Mouse (Mus musculus): Measurements from ENCODE around the gene Gcnt7. TPM values are rescaled to one million over a fixed set of nuclear protein-coding genes. Genes with fewer than 3 reads are reported as not detected.

Gcnt7 gene
- polyA plus RNA-seq, 1 experiment from 2014 or later: 2.8 TPM

DNA sequence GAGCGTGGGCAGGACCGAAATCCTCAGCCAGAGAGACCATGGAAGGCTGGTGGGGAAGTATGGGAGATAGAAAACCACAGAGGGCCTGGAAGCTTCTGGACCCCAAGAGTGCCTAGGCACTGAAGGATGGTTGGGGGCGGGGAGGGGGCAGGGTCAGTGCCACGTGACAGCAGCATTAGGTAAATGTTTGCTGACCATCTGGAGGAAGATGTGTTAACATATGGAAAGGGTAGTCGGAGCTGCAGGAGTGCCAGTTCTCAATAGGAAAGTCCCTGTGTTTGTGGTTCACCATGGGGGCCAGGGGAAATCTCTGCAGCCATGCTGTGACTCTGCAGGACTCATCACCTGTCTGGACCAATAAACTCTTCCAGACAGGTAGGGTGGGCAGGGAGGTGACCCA lies 44.5 kb downstream of the Gcnt7 start:
- Histone ChIP-seq H3K4me2 (ENCODE audit: low read length) (no peak overlapping the region), H3K36me3 (ENCODE audit: control insufficient read depth, insufficient read depth) (no peaks in the 10 kb centered on the region), H3K27me3 (replicated peaks; ENCODE audit: control insufficient read depth, insufficient read depth, low read length) (no peaks in the 10 kb centered on the region), H3K9me3 (ENCODE audit: control insufficient read depth, low read length) (no peaks in the 10 kb centered on the region), H3K27ac (ENCODE audit: low read length) (no peak overlapping the region), H3K4me1 (replicated peaks; ENCODE audit: control insufficient read depth, insufficient read depth, low read length) (no peaks in the 10 kb centered on the region), H3K9ac (replicated peaks; ENCODE audit: low read depth, low read length) (no peak overlapping the region), H3K4me3 (replicated peaks; ENCODE audit: low read length) (no peak overlapping the region)
- no peak for ATAC-seq
- WGBS: 61% methylated on average over 5 of the region's 5 CpGs

- WGBS: 39% methylated on average over 4 of the region's 4 CpGs
- Histone ChIP-seq H3K4me3 (replicated peaks; ENCODE audit: low read length) (no peak overlapping the region), H3K27me3 (replicated peaks; ENCODE audit: control insufficient read depth, insufficient read depth, low read length) (no peaks in the 10 kb centered on the region), H3K27ac (ENCODE audit: low read length) (no peak overlapping the region), H3K36me3 (ENCODE audit: control insufficient read depth, insufficient read depth) (no peaks in the 10 kb centered on the region), H3K4me1 (replicated peaks; ENCODE audit: control insufficient read depth, insufficient read depth, low read length) (no peaks in the 10 kb centered on the region), H3K9me3 (ENCODE audit: control insufficient read depth, low read length) (no peaks in the 10 kb centered on the region), H3K9ac (replicated peaks; ENCODE audit: low read depth, low read length) (no peak overlapping the region), H3K4me2 (ENCODE audit: low read length) (no peak overlapping the region)
- no peak for ATAC-seq
Observed at GRCm38 (mm10) chr2:172413273-172413672, 45.1 kb downstream of the Gcnt7 start.

GRCm38 (mm10) chr2:172412454-172412853 lies 45.9 kb downstream of the Gcnt7 start:
- Histone ChIP-seq H3K9me3 (ENCODE audit: control insufficient read depth, low read length) (no peaks in the 10 kb centered on the region), H3K9ac (replicated peaks; ENCODE audit: low read depth, low read length) (no peak overlapping the region), H3K4me1 (replicated peaks; ENCODE audit: control insufficient read depth, insufficient read depth, low read length) (no peaks in the 10 kb centered on the region), H3K27me3 (replicated peaks; ENCODE audit: control insufficient read depth, insufficient read depth, low read length) (no peaks in the 10 kb centered on the region), H3K4me3 (replicated peaks; ENCODE audit: low read length) (no peak overlapping the region), H3K27ac (ENCODE audit: low read length) (no peak overlapping the region), H3K4me2 (ENCODE audit: low read length) (no peak overlapping the region), H3K36me3 (ENCODE audit: control insufficient read depth, insufficient read depth) (no peaks in the 10 kb centered on the region)
- WGBS: 10% methylated on average over 9 of the region's 9 CpGs
- no peak for ATAC-seq

- 84% methylated on average over 11 of the region's 11 CpGs for WGBS
- no peak overlapping the region for H3K4me2 ChIP-seq (ENCODE audit: low read length)
- no peak for ATAC-seq
- H3K4me3 ChIP-seq (replicated peaks; ENCODE audit: low read length): no peak overlapping the region
- no peaks in the 10 kb centered on the region for H3K9me3 ChIP-seq (ENCODE audit: control insufficient read depth, low read length)
- H3K4me1 ChIP-seq (replicated peaks; ENCODE audit: control insufficient read depth, insufficient read depth, low read length): no peaks in the 10 kb centered on the region
- no peaks in the 10 kb centered on the region for H3K27me3 ChIP-seq (replicated peaks; ENCODE audit: control insufficient read depth, insufficient read depth, low read length)
- H3K27ac ChIP-seq (ENCODE audit: low read length): no peak overlapping the region
- H3K9ac ChIP-seq (replicated peaks; ENCODE audit: low read depth, low read length): no peak overlapping the region
- no peaks in the 10 kb centered on the region for H3K36me3 ChIP-seq (ENCODE audit: control insufficient read depth, insufficient read depth)
Observed at GRCm38 (mm10) chr2:172411091-172411490, 47.3 kb downstream of the Gcnt7 start.

GRCm38 (mm10) chr2:172410686-172411085 lies 47.7 kb downstream of the Gcnt7 start:
- Histone ChIP-seq H3K4me3 (replicated peaks; ENCODE audit: low read length) (no peak overlapping the region), H3K36me3 (ENCODE audit: control insufficient read depth, insufficient read depth) (no peaks in the 10 kb centered on the region), H3K9ac (replicated peaks; ENCODE audit: low read depth, low read length) (no peak overlapping the region), H3K27ac (ENCODE audit: low read length) (no peak overlapping the region), H3K9me3 (ENCODE audit: control insufficient read depth, low read length) (no peaks in the 10 kb centered on the region), H3K4me1 (replicated peaks; ENCODE audit: control insufficient read depth, insufficient read depth, low read length) (no peaks in the 10 kb centered on the region), H3K4me2 (ENCODE audit: low read length) (no peak overlapping the region), H3K27me3 (replicated peaks; ENCODE audit: control insufficient read depth, insufficient read depth, low read length) (no peaks in the 10 kb centered on the region)
- ATAC-seq: no peak
- WGBS: 84% methylated on average over 2 of the region's 2 CpGs

DNA sequence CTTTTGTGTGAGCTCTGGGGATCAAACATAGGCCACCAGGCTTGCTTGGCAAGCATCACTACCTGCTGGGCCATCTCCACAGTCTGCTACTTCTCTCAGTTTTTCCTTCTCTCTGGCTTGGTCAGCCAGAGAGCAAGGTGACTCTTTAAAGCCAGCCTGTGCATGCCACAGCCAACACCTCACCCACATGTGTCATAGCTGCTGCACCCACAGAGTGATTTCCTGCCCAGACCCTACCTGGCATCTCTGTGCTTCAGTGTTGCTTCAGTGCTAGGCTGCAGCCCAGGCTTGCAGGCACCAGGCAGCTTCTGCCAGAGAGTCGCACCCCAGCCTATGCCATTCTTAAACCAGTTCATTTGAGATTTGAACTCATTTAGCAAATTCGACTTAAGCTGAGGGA lies 50.9 kb downstream of the Gcnt7 start:
- Histone ChIP-seq H3K36me3 (ENCODE audit: control insufficient read depth, insufficient read depth) (no peaks in the 10 kb centered on the region), H3K27ac (ENCODE audit: low read length) (no peak overlapping the region), H3K4me1 (replicated peaks; ENCODE audit: control insufficient read depth, insufficient read depth, low read length) (no peaks in the 10 kb centered on the region), H3K9me3 (ENCODE audit: control insufficient read depth, low read length) (no peaks in the 10 kb centered on the region), H3K9ac (replicated peaks; ENCODE audit: low read depth, low read length) (no peak overlapping the region), H3K4me2 (ENCODE audit: low read length) (no peak overlapping the region), H3K4me3 (replicated peaks; ENCODE audit: low read length) (no peak overlapping the region), H3K27me3 (replicated peaks; ENCODE audit: control insufficient read depth, insufficient read depth, low read length) (no peaks in the 10 kb centered on the region)
- WGBS: 81% methylated on average over 2 of the region's 2 CpGs
- no peak for ATAC-seq

DNA sequence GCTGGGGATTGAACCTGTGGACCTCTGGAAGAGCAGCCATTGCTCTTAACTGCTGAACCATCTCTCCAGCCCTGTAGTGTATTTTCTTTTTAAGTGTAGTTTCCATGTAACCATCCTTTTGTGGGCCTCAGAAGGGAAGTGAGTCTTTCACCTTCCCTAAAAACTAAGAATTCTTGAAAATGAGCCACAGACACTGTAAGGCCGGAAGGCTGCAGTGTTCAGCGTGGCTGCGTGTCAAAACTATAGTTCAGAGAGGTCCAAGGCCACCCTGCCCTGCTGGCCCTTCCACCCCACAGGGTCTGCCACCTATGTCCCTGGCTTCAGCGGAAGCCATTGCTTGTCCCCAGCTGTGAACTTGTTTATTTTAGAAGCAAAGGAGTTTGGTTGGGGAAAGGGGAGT lies 52.2 kb downstream of the Gcnt7 start:
- H3K27ac ChIP-seq (ENCODE audit: low read length): no peak overlapping the region
- WGBS: 80% methylated on average over 4 of the region's 4 CpGs
- no peak for ATAC-seq

DNA sequence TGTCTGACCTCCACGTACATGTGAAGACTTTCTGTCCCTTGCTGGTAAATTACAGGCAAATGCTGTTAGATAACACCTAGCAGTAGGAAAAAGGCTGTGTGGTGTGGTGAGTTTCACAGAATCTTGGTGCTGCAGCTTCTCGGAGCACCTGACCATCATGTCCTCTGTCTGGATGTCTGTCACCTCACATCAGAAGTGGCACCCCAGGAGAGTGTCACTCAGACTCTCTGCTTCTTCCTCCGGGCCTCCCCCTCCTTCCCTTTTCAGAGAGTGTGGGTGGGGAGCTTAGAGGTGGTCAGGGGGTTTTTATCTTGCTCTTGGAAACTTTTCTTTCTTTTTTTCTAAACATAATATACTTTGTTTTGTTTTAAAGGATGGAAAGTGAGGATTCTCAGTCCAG lies 53.4 kb downstream of the Gcnt7 start:
- H3K27me3 ChIP-seq (replicated peaks; ENCODE audit: control insufficient read depth, insufficient read depth, low read length): no peaks in the 10 kb centered on the region
- WGBS: 76% methylated on average over 3 of the region's 3 CpGs

More for the DNA sequence above, 52.2 kb downstream of the Gcnt7 start:
- no peaks in the 10 kb centered on the region for H3K4me1 ChIP-seq (replicated peaks; ENCODE audit: control insufficient read depth, insufficient read depth, low read length)
- H3K4me2 ChIP-seq (ENCODE audit: low read length): no peak overlapping the region
- no peak overlapping the region for H3K4me3 ChIP-seq (replicated peaks; ENCODE audit: low read length)
- H3K27me3 ChIP-seq (replicated peaks; ENCODE audit: control insufficient read depth, insufficient read depth, low read length): no peaks in the 10 kb centered on the region
- no peaks in the 10 kb centered on the region for H3K9me3 ChIP-seq (ENCODE audit: control insufficient read depth, low read length)
- no peaks in the 10 kb centered on the region for H3K36me3 ChIP-seq (ENCODE audit: control insufficient read depth, insufficient read depth)
- H3K9ac ChIP-seq (replicated peaks; ENCODE audit: low read depth, low read length): no peak overlapping the region

GRCm38 (mm10) chr2:172404239-172404638 lies 54.2 kb downstream of the Gcnt7 start:
- Histone ChIP-seq H3K9me3 (ENCODE audit: control insufficient read depth, low read length) (no peaks in the 10 kb centered on the region), H3K4me1 (replicated peaks; ENCODE audit: control insufficient read depth, insufficient read depth, low read length) (no peaks in the 10 kb centered on the region), H3K4me2 (ENCODE audit: low read length) (no peak overlapping the region), H3K9ac (replicated peaks; ENCODE audit: low read depth, low read length) (no peak overlapping the region), H3K4me3 (replicated peaks; ENCODE audit: low read length) (no peak overlapping the region), H3K27me3 (replicated peaks; ENCODE audit: control insufficient read depth, insufficient read depth, low read length) (no peaks in the 10 kb centered on the region), H3K27ac (ENCODE audit: low read length) (no peak overlapping the region), H3K36me3 (ENCODE audit: control insufficient read depth, insufficient read depth) (no peaks in the 10 kb centered on the region)
- WGBS: 69% methylated on average over 7 of the region's 7 CpGs
- ATAC-seq: no peak

More for the DNA sequence above, 53.4 kb downstream of the Gcnt7 start:
- Histone ChIP-seq H3K9ac (replicated peaks; ENCODE audit: low read depth, low read length) (no peak overlapping the region), H3K4me1 (replicated peaks; ENCODE audit: control insufficient read depth, insufficient read depth, low read length) (no peaks in the 10 kb centered on the region), H3K9me3 (ENCODE audit: control insufficient read depth, low read length) (no peaks in the 10 kb centered on the region), H3K4me3 (replicated peaks; ENCODE audit: low read length) (no peak overlapping the region), H3K36me3 (ENCODE audit: control insufficient read depth, insufficient read depth) (no peaks in the 10 kb centered on the region), H3K4me2 (ENCODE audit: low read length) (no peak overlapping the region), H3K27ac (ENCODE audit: low read length) (no peak overlapping the region)
- ATAC-seq: no peak

DNA sequence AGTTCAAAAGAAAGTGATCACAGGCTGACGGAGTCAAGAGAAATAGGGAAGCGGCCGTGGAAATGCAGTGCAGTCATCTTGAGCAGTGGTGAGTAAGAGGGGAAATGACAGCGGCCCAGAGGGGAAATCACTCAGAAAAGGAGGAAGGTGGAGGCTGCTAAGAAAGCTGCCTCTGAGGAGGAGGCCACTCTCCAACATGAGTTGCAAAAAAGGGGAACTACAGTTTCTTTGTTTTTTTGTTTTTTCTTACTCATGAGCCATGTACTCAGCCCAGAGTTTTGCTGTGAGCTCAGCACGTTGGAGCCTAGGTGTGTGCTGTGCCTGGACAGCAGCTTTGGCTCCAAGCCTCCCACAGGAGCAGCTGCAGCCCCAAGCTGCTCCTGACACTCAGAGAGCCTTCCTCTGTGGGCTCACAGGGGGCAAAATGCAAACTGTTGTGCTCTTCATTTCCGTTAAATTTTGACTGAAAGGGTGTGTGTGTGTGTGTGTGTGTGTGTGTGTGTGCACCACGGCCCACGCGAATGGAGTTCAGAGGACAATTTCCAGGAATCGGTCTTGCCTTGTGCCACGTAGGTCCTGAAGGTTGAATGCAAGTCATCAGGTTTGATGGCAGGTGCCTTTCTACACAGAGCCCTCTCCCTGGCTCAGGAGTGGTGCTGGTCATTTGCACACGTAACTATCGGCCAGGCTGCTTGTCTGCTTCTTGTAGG lies 57.1 kb downstream of the Gcnt7 start:
- 80% methylated on average over 13 of the region's 13 CpGs for WGBS

More for the DNA sequence above, 57.1 kb downstream of the Gcnt7 start:
- no peak overlapping the region for H3K4me3 ChIP-seq (replicated peaks; ENCODE audit: low read length)
- H3K4me1 ChIP-seq (replicated peaks; ENCODE audit: control insufficient read depth, insufficient read depth, low read length): no peaks in the 10 kb centered on the region
- no peaks in the 10 kb centered on the region for H3K27me3 ChIP-seq (replicated peaks; ENCODE audit: control insufficient read depth, insufficient read depth, low read length)
- H3K9ac ChIP-seq (replicated peaks; ENCODE audit: low read depth, low read length): no peak overlapping the region
- no peaks in the 10 kb centered on the region for H3K36me3 ChIP-seq (ENCODE audit: control insufficient read depth, insufficient read depth)
- no peak for ATAC-seq
- no peaks in the 10 kb centered on the region for H3K9me3 ChIP-seq (ENCODE audit: control insufficient read depth, low read length)
- H3K27ac ChIP-seq (ENCODE audit: low read length): no peak overlapping the region
- no peak overlapping the region for H3K4me2 ChIP-seq (ENCODE audit: low read length)

Data from forebrain, embryonic 16.5 days (tissue).